Mouse (Mus musculus) skeletal muscle tissue, adult 2 months (tissue): ENCODE measurements around the gene Gper1.

Source experiments
- DNase-seq: peaks from one replicate; pipeline ENCODE4 v3.0.0-alpha.2; 2012; ENCODE audit warnings: low read depth, low spot score

Gper1 gene

DNA sequence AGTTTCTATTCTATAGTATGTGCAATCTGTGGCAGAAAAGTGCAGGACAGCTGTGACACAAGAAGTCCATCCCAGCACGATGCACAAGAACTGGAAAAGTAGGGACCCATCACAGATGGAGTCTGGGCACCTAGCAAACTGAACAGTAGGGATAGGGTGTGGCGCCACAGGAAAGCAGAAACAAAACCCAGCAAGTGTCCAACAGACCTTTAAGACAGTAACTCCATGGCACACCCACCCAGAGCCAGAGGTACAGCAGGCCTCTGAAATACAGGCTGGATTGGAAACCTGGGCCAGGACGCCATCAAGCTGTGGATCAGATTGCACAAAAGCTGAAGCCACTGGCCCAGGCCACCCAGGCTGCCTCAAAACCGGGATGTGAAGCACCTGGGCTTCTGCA lies 20.0 kb downstream of the Gper1 start:
- no peak for DNase-seq

DNA sequence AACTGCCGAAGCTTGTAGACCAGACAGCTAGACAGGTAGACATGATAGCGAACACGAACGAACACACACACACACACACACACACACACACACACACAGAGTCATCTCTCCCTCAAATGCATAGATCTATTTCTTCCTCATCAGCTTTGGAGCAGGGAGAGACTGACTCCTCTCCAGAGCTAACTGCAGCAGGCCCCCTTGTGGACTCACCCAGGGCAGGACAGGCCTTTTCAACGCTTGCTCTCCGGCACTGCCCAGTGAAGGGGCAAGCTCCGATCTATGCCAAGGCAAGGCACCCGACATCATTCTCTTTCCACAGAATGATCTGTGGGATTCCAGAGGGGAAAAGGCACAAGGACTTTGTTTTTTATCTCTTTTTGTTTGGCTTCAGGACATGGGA lies 22.3 kb downstream of the Gper1 start:
- no peak for DNase-seq

DNA sequence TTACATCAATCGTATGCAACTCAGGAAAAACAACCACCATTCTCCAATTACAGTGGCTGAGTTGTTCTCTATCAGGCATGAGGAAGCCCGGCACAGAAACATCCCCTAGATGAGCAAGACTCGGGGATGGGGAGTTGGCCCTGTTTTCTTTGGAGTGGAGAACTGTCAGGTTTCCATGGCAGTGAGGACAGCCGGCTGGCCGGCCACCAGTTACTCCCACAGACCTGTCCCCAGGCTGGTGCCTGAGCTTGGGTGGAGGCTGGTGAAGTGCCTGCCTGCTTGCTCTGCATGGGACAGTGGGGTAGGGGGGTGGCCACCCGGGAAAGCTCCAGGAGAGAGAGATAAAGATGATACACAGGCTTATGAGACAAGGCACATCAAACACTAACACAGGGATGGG lies 25.1 kb downstream of the Gper1 start:
- DNase-seq: no peak

DNA sequence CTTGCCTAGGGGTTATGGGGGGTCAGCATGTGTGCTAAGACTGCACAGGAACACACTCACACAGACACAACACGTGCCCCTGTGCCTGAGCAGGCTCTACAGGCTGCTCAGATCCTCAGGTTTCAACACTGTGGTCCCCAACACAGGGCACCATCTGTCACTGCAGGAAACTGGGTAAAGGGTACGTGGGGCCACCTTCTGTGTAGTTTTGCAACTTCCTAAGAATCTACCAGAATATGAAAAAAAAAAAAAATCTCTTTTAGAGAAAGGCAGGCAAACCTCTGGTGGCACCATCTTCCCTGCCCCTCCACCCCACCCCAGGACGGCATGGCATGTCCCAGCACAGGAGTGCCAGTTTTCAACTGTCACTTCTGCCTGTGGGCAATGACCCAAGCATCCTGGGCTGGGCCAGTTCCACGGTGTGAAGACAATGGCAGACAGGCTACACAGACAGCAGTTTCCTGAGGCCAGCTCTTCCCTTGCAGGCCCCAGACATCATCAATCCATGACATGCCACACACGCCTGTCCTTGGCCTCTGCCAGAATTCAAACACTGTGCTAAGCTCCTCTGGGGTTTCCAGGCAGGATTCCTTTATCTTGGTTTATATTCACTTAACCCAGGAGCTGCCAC lies 26.3 kb downstream of the Gper1 start:
- DNase-seq: no peak

DNA sequence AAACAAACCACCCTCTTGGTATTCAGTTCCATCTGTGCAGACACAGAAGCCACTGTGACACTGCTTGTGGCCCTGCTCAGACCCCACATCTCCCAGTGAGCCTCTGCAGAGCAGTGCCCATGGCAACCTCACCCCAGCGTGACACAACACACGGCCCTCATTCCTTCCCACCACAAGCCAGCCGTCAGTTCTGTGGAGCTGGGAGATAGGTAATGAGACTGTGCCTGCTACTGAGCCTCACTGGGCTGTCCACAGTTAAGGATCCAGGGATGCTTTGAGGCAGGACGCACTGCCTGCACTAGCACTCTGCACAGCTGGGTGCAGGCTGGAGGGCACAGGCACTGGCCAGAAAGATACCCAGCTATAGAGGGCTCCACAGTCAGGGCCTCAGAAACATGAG lies 27.0 kb downstream of the Gper1 start:
- DNase-seq: no peak

DNA sequence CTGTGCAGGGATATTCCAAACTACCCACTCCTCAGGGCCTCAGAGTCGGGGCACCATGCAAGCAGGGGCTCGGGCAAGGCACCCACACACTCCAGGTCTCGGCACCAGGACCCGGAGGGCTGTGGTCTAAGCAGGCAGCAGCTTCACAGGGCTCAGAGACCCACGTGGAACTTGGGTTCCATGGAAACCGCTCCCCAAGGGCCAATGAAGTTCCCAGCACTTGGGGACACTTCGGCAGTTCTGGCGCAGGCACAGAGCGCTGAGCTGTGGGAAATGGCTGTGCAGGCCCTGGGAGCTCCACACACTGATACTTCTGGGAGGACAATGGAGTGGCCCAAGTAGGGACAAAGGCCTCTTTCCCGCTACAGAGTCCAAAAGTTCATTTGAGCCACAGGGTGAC lies 30.1 kb downstream of the Gper1 start:
- no peak for DNase-seq

DNA sequence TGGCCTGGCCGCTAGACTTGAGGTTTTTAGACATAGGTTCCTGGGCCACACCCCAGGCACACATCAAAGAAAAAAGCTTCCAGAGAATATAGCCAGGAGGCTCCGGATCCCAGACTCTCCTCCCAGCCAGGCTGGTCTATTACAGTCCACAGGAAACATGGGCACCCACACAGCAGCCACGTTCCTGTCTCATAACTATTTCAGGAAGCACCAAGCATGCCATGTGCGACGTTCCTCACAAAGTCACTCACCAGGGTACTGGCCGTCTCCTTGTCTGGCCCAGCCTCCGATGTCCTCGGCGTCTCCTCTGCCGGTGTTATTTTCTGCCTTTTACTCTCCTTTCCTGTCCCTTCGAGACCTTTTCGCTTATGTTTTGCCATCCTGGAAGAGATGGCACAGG lies 32.2 kb downstream of the Gper1 start:
- DNase-seq: no peak

DNA sequence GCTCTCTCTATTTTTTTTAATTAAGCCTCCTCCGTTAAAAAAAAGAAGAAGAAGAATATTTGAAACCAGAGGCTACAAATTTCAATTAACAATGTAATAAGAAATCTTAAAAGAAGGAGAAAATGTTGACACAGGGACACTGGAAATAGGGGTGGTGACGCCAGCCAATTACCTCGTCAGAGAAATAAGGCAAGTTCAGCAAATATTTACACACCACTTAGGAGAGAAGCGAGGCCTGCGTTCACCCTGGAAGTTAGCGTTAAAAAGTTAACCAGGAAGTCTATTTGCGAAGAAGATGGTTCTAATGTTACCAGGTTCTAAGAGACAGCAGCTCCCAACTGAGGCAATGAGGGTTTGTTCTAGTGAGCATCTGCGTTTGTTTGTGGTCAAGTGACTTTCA lies 34.3 kb downstream of the Gper1 start:
- DNase-seq: no peak

DNA sequence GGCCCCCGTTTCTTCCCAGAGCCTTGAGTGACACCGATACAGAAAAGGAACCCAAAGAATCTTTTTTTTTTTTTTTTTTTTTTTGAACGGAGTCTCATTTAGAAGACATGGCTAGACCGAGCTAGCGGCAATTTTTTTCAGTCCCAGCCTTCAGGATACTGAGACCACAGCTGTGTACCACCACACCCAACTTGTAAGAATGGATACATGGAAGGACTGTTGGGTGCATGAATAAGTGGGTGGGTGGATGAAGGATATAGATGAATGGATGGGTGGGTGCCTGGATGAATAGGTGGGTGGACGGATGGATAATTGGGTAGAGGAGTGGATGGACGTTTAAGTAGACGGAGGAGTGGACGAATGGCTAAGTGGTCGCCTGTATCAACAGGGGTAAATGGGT lies 37.0 kb downstream of the Gper1 start:
- no peak for DNase-seq

DNA sequence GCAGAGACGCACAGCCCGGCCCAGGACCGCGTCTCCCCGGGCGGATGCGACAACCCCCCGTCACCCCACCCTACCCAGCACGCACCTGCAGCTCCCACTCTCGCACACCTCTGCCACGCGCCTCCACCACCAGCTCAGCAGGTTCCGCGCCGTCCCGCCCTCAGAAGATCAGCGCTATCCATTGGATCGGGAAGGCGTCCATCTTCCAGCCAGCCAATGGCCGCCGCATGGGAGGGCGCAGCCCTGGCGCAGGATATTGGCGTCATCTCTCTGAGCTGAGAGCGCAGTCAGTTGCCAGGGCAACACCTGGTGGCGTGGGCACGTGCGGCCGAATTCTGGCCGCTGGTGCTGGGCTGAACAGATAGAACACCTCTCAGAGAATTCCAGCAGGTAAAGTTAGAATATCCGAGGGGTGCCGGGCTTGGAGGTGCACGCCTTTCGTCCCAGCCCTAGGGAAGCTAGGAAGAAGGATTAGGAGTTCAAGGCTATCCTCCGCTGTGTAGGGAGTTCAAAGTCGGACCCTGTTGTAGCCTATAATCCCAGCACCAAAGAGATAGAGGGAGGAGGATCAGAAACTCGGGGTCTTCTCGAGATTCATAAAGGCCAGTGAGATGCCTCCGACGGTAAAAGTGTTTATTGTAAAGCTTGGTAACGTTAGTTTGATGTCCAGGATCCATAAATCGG lies 37.6 kb downstream of the Gper1 start, which contains the start of gene 3110082I17Rik:
3110082I17Rik (minus strand) TSS at position 144 of the 684 bp plus-strand sequence.
- peak; percentile 96 for DNase-seq

DNA sequence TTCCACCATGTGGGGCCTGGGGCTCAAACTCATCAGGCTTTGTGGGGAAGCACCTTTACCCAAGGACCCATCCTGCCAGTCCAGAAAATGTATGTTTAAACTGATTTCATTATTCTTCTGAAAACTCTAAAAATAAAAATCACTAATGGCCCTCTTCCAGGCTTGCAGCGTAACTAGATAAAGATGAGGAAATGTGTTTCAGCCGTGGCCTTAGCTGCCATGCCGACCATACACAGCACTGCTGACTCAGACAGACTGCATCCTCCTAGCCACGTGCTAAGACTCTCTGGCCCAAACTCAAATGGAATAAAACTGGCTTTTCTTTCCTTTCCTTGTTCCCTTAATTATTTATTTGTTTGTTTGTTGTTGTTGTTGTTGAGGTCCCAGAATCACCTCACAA lies 41.9 kb downstream of the Gper1 start:
- DNase-seq: no peak

DNA sequence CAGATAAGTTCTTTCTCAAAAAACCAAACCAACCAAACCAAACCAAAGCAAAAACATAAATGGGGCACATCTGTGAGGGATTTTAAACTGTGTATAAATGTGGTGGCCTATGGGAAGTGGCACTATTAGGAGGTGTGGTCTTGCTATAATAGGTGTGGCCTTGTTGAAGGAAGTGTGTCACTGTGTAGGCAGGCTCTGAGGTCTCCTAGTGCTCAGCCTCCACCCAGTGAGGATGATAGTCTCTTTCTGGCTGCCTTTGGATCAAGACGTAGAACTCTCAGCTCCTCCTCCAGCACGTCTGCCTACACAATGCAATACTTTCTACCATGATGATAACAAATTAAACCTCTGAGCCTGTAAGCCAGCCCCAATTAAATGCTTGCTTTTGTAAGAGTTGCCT lies 43.4 kb downstream of the Gper1 start:
- DNase-seq: no peak

DNA sequence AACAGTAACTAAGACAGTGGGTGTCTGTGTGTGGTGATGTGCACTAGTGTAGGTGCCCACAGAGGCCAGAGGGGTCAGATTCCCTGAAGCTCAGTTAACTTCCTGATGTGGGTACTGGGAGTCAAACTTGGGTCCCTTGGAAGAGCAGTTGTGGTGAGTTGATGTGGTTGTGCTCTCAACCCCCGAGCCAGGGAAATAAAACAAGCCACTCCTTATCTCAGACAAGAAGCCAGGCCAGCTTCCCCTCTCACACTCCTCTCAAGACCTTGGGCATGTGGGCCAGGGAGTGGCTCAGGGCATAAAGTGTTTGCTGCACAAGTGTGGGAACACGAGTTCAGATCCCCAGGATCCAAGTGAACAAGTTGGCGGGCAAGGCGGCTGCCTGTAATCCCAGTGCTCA lies 43.9 kb downstream of the Gper1 start:
- DNase-seq: no peak

DNA sequence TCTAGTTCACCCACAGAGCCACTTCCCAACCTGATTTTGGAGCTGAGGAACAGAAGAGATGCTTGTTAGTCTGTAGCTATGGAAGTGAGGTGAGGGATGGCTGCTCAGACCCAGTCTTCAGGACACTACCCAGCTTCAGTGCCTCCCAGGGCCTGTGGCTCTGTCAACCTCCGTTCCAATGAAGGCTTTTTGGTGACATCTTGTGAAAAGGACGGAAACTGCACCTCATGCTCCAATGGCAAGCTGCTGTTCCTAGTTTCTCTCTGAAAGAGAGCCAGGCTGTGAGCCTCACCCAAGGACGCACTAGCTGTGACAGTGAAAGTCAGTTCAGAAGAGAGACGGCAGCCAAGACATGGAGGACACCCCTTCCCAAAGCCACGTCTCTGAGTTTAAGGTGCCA lies 45.0 kb downstream of the Gper1 start:
- DNase-seq: no peak

DNA sequence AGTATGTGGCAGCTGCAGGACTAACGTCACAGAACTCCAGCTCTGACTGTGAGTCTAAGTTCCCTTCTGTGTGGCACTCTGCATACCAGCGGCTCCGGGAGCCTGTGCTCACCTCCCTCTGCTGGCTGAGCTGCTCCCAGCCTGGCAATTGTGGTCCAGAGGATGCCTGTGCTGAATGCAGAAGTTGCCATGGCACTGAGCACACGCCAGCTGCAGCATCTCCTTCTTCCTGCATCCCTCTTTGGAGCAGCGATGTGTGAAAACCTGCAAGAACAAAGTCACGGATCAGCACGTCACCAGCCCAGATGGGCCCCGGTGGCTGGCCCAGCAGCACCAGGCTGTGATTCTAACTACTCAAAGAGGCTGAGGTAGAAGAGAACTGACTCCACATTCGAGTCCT lies 51.8 kb downstream of the Gper1 start:
- DNase-seq: no peak
